Mouse (Mus musculus) intestine, embryonic 14.5 days (tissue): ENCODE measurements around the gene Spry2. TPM values are rescaled to one million over a fixed set of nuclear protein-coding genes. Genes with fewer than 3 reads are reported as not detected.

Source experiments
- ATAC-seq: fragments of 200-750 bp; cut with Nextera tagmentation; replicated peaks from 2 replicates; pipeline ENCODE4 v1.8.0; 2017; ENCODE audit warnings: low read depth, moderate number of reproducible peaks, moderate TSS enrichment, moderate library complexity; ENCODE audit not compliant: low FRiP score, low TSS enrichment
- DNase-seq: peaks from one replicate; pipeline ENCODE4 v3.0.0-alpha.2; 2018; ENCODE audit warnings: low spot score
- H3K27ac ChIP-seq: fragments of 300-500 bp; sonication (generic); 2 replicates; pipeline ENCODE4 v1.5.1; 2014; ENCODE audit warnings: low read depth, mild to moderate bottlenecking, control low read depth
- H3K27me3 ChIP-seq: fragments of 300-500 bp; sonication (generic); replicated peaks from 2 replicates; pipeline ENCODE4 v1.6.1; 2014; ENCODE audit warnings: low read length, control low read depth; ENCODE audit not compliant: control insufficient read depth, insufficient read depth
- H3K36me3 ChIP-seq: fragments of 300-500 bp; sonication (generic); 2 replicates; pipeline ENCODE4 v1.6.1; 2014; ENCODE audit warnings: low read length, control low read depth; ENCODE audit not compliant: control insufficient read depth, insufficient read depth
- H3K4me1 ChIP-seq: fragments of 300-500 bp; sonication (generic); replicated peaks from 2 replicates; pipeline ENCODE4 v1.6.1; 2014; ENCODE audit warnings: low read length, control low read depth, mixed read lengths; ENCODE audit not compliant: control insufficient read depth, insufficient read depth
- H3K4me2 ChIP-seq: fragments of 300-500 bp; sonication (generic); 2 replicates; pipeline ENCODE4 v1.6.1; 2014; ENCODE audit warnings: low read length
- H3K4me3 ChIP-seq: fragments of 300-500 bp; sonication (generic); 2 replicates; pipeline ENCODE4 v1.5.1; 2014; ENCODE audit warnings: low read depth, low read length, control low read depth, mixed read lengths
- H3K9ac ChIP-seq: fragments of 300-500 bp; sonication (generic); 2 replicates; pipeline ENCODE4 v1.6.1; 2014; ENCODE audit warnings: mild to moderate bottlenecking, low read length
- H3K9me3 ChIP-seq: fragments of 300-500 bp; sonication (generic); 2 replicates; pipeline ENCODE4 v1.6.1; 2016; ENCODE audit warnings: low read length, control low read depth; ENCODE audit not compliant: control insufficient read depth
- WGBS: fragments of 180-500 bp; shearing (Covaris S2); extraction: QIAGEN DNeasy Blood & Tissue Kit; methylation state at CpG from one replicate; pipeline ENCODE4 v1.1.7; 2014; 5-methylcytosine and 5-hydroxymethylcytosine counted together
- polyA plus RNA-seq: library from polyadenylated mRNA; unstranded; fragments of >200 nt; fragmentation: Nextera tagmentation; extraction: Ambion mirVana; gene quantifications from 2 replicates; pipeline ENCODE4 v1.2.1, GENCODE M21; 2014

The Spry2 gene
- 48.3 and 50.0 TPM in 2 replicates for polyA plus RNA-seq

DNA sequence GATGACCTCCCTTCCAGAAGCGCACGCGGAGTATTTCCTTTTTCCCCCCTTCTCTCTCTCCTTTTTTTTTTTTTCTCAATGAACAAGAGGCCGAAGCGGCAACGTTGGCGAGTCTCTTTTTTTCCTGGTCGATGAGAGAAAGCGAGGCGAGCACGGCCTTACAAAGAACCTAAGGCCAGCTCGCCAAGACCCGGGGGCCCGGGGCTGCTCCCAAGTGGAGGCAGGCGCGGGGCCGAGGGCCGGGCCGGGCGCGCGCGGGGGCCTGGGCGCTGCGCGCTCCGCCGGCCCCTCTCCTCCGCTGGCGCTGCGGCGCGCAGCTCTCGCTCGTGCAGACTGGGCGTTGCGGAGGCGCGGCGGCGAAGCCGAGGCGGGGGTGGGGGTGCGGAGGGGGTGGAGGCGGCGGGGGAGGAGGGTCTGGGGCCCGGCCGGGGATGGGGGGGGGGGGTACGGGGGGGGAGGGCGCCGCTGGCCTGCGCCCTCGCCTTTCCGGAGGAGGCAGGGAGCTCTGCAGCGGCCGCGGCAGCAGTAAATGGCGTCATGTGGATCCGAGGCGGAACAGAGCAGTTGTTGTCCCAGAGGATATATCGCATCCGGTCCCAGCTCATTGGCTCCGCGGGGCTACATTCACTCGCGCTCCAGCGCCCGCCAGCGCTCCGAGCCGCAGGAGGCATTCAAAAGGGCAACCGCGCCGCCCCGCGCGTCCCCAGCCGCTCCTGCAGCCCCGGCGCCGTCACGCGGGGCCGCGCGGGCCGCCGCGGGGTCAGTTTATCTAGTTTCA lies at the start of gene Spry2:
Spry2 (minus strand) TSS at position 29 of the 778 bp plus-strand sequence.
- under 1% methylated on average over 72 of the region's 89 CpGs for WGBS
- Histone ChIP-seq H3K36me3 (peaks cover 13% of the 10 kb centered on the region), H3K27me3 (no peaks in the 10 kb centered on the region), H3K27ac (peak within 1 kb of the TSS; percentile 99), H3K4me1 (peaks cover 11% of the 10 kb centered on the region; the same call in 1 of the 2 replicates), H3K9me3 (no peaks in the 10 kb centered on the region), H3K4me2 (peak within 1 kb of the TSS; percentile 98), H3K4me3 (peak within 1 kb of the TSS; percentile 97), H3K9ac (peak within 1 kb of the TSS; percentile 99)
- peak; percentile 93 for ATAC-seq
- peak; percentile 84 for DNase-seq

DNA sequence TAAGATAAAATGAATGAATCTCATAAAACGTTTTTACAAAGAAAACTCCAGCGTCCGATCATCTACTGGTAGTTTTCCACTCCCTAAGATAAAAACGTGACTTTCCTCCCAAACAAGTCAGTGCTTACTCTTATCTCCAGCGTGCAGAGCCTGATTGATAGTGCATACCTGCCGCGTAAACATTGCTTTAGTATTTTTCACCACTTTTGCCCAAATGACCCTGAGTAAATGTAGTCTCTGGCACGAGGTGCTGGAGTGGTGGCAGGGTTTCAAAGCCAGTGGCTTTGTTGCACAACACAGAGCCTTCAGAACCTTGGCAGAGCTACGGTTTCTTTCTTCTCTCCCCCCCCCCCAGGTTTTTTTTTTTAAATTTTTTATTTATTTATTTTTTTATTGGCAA lies 44.7 kb upstream of the Spry2 start:
- ATAC-seq: no peak
- WGBS: 45% methylated on average over 9 of the region's 9 CpGs

DNA sequence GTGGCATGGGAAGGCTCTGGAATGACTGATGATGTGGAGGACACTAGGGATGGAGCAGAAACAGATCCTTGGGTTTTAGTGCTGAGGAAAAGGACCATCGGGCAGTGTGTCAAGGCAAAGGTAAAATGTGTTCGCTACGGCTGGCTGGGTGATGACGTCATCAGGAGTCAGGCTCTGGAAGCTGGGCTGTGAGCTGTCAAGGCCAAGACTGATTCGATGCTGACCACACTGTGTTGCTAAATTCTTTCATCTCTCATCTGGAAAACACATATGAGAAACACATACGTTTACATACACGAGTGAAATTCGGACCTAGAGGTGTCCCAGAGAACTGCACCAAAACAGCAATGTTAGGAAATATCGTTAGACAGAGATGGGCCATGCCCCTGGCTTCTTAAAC lies 30.1 kb upstream of the Spry2 start:
- ATAC-seq (0 out of 2 replicates have a peak, but pooled peaks have one; percentile 32), DNase-seq (peak; percentile 51)
- H3K4me3 ChIP-seq: no peak overlapping the region
- H3K36me3 ChIP-seq: no peaks in the 10 kb centered on the region
- H3K27me3 ChIP-seq: no peaks in the 10 kb centered on the region
- H3K27ac ChIP-seq: no peak overlapping the region
- no peak overlapping the region; the same call in 1 of the 2 replicates for H3K4me2 ChIP-seq
- 58% methylated on average over 9 of the region's 9 CpGs for WGBS
- no peaks in the 10 kb centered on the region for H3K9me3 ChIP-seq
- peaks cover 14% of the 10 kb centered on the region for H3K4me1 ChIP-seq
- no peak overlapping the region for H3K9ac ChIP-seq

More for the DNA sequence above, 44.7 kb upstream of the Spry2 start:
- H3K36me3 ChIP-seq: no peaks in the 10 kb centered on the region
- no peak for DNase-seq
- H3K9ac ChIP-seq: no peak overlapping the region
- H3K4me3 ChIP-seq: no peak overlapping the region
- no peak overlapping the region for H3K27ac ChIP-seq
- H3K9me3 ChIP-seq: no peaks in the 10 kb centered on the region
- no peaks in the 10 kb centered on the region for H3K27me3 ChIP-seq
- no peaks in the 10 kb centered on the region for H3K4me1 ChIP-seq
- no peak overlapping the region for H3K4me2 ChIP-seq

DNA sequence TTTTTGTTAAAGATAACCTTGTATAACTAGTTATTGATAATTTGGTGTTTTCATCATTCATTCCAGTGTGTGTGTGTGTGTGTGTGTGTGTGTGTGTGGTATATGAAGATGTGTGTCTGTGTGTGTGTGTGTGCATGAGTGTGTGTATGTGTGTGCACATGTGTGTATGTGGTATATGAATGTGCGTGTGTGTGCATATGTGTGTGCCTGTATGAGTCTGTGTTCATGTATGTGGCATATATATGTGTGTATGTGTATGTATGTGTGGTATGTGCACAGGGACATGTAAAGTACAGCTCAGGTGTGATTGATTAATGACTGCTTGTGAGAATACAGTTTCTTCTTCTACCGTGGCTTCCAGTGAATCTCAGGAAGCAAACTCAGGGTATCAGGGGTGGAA lies 28.7 kb upstream of the Spry2 start:
- no peaks in the 10 kb centered on the region for H3K27me3 ChIP-seq
- WGBS: 75% methylated on average over 2 of the region's 2 CpGs
- no peak overlapping the region for H3K9ac ChIP-seq
- H3K9me3 ChIP-seq: no peaks in the 10 kb centered on the region
- no peak overlapping the region for H3K27ac ChIP-seq
- DNase-seq (peak; percentile 38), ATAC-seq (no peak)
- peaks cover 14% of the 10 kb centered on the region for H3K4me1 ChIP-seq
- no peak overlapping the region for H3K4me3 ChIP-seq
- H3K36me3 ChIP-seq: no peaks in the 10 kb centered on the region
- no peak overlapping the region for H3K4me2 ChIP-seq

DNA sequence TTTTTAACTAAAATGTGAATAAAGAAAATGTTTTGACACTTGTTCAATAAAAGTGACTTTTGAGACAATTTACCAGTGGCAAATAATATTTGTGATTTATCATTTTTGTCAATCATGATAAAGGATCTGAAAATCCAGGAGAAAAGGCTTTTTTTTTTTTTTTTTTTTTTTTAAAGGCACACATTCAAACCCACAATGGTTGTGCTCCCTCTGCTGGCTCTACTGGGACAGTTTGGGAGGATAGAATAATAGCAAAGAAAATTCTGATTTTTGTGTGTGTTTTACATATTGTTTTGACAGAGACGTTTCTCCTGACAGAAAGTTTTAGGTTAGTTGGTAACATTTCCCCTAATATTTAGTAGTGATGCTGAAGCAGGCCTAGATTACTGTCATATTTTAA lies 28.1 kb upstream of the Spry2 start:
- no peak overlapping the region for H3K4me2 ChIP-seq

DNA sequence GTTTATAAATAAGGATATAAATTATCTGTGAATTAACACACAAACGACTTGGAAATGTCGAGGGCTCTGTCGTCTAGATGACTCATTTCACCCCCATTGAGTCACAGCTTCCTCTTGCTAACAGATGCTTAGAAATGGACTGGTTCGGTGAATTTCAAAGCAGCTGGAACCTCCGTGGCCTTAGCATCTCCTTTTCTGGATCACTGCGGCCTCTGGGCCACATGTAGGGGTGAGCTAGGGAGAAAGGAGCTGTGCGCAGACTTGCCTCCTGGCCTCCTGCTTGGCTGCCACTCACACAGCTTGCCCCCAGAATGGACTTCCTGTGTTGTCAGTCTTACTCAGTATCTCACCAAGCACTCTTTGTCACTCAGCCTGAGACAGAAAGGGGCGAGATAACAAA lies 26.3 kb upstream of the Spry2 start:
- no peaks in the 10 kb centered on the region for H3K9me3 ChIP-seq
- DNase-seq (peak; percentile 57), ATAC-seq (no peak)
- H3K27ac ChIP-seq: no peak overlapping the region
- no peak overlapping the region for H3K4me2 ChIP-seq
- no peaks in the 10 kb centered on the region for H3K27me3 ChIP-seq
- WGBS: 12% methylated on average over 8 of the region's 8 CpGs
- H3K4me3 ChIP-seq: no peak overlapping the region
- peaks cover 14% of the 10 kb centered on the region for H3K4me1 ChIP-seq
- H3K36me3 ChIP-seq: no peaks in the 10 kb centered on the region
- no peak overlapping the region for H3K9ac ChIP-seq

More for the DNA sequence above, 28.1 kb upstream of the Spry2 start:
- Histone ChIP-seq H3K27me3 (no peaks in the 10 kb centered on the region), H3K9me3 (no peaks in the 10 kb centered on the region), H3K36me3 (no peaks in the 10 kb centered on the region), H3K4me3 (no peak overlapping the region), H3K4me1 (peaks cover 14% of the 10 kb centered on the region), H3K9ac (no peak overlapping the region), H3K27ac (no peak overlapping the region)
- WGBS: 41% methylated on average over 1 of the region's 1 CpGs
- ATAC-seq (no peak), DNase-seq (peak; percentile 50)

GRCm38 (mm10) chr14:105922427-105922826 lies 25.8 kb upstream of the Spry2 start:
- H3K4me2 ChIP-seq: peak overlapping the region; percentile 20; the same call in 1 of the 2 replicates
- no peak for ATAC-seq
- H3K27ac ChIP-seq: no peak overlapping the region

DNA sequence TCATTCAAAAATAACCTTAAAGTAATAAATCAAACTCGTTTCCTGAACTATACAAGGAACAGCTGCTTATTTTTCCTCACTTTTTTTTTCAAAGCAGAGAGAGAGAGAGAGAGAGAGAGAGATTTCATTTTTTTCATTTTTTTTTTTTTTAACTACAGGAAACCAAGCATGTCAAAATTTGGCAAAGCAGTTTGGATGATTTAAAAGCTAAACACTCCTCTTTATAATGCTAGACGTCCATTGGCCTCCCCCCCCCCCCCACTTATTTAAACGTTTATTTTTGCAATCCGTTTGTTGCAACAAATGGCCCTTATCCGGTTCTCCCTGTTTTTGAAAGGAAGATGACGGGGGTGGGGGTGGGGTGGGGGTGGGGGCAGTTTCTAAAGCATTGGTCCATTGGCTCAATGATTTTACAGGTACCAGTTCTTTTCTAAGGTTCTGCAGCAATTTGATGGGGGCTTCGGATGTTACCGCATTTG lies 24.6 kb upstream of the Spry2 start:
- no peak for ATAC-seq
- Histone ChIP-seq H3K27ac (no peak overlapping the region), H3K4me3 (no peak overlapping the region), H3K9me3 (no peaks in the 10 kb centered on the region), H3K9ac (no peak overlapping the region), H3K4me2 (peak overlapping the region; percentile 23), H3K36me3 (no peaks in the 10 kb centered on the region), H3K27me3 (no peaks in the 10 kb centered on the region), H3K4me1 (peaks cover 14% of the 10 kb centered on the region)
- WGBS: 11% methylated on average over 8 of the region's 8 CpGs
- peak; percentile 31 for DNase-seq

More at GRCm38 (mm10) chr14:105922427-105922826, 25.8 kb upstream of the Spry2 start:
- 23% methylated on average over 5 of the region's 5 CpGs for WGBS
- no peaks in the 10 kb centered on the region for H3K36me3 ChIP-seq
- no peak overlapping the region for H3K9ac ChIP-seq
- H3K9me3 ChIP-seq: no peaks in the 10 kb centered on the region
- H3K27me3 ChIP-seq: no peaks in the 10 kb centered on the region
- peaks cover 14% of the 10 kb centered on the region for H3K4me1 ChIP-seq
- no peak overlapping the region for H3K4me3 ChIP-seq
- peak; percentile 53 for DNase-seq
